Mouse (Mus musculus): ENCODE results near the gene Ncor1. TPM values are rescaled to one million over a fixed set of nuclear protein-coding genes. Genes with fewer than 3 reads are reported as not detected.
"Not testable (repeated sequence)": the region's sequence is repeated elsewhere in the genome, so short reads cannot be mapped to it uniquely, and the experiment has no call there.

The Ncor1 gene
- polyA plus RNA-seq, 1 experiment from 2014 or later: 123 TPM

GRCm38 (mm10) chr11:62466546-62466945 is 8.2 kb upstream of the Ncor1 start:
- Histone ChIP-seq H3K4me1 (ENCODE audit: control insufficient read depth, insufficient read depth, low read length) (no peaks in the 10 kb centered on the region), H3K4me3 (ENCODE audit: low read depth, low read length) (no peak overlapping the region), H3K36me3 (ENCODE audit: control insufficient read depth, insufficient read depth, low read length) (no peaks in the 10 kb centered on the region), H3K27ac (ENCODE audit: low read length) (no peak overlapping the region), H3K4me2 (replicated peaks; ENCODE audit: low read depth, low read length) (no peak overlapping the region), H3K9me3 (ENCODE audit: control insufficient read depth, low read depth, low read length) (no peaks in the 10 kb centered on the region), H3K27me3 (ENCODE audit: control insufficient read depth, insufficient read depth, low read length) (no peaks in the 10 kb centered on the region), H3K9ac (replicated peaks; ENCODE audit: low read depth, low read length) (no peak overlapping the region)
- no peak for ATAC-seq (ENCODE audit: insufficient number of reproducible peaks, insufficient read depth, low FRiP score, low read depth)
- 90% methylated on average over 3 of the region's 3 CpGs for WGBS

- no peaks in the 10 kb centered on the region for H3K36me3 ChIP-seq (ENCODE audit: control insufficient read depth, insufficient read depth, low read length)
- H3K4me1 ChIP-seq (ENCODE audit: control insufficient read depth, insufficient read depth, low read length): no peaks in the 10 kb centered on the region
- no peak for ATAC-seq (ENCODE audit: insufficient number of reproducible peaks, insufficient read depth, low FRiP score, low read depth)
- H3K4me3 ChIP-seq (ENCODE audit: low read depth, low read length): no peak overlapping the region
- 88% methylated on average over 3 of the region's 3 CpGs for WGBS
- H3K4me2 ChIP-seq (replicated peaks; ENCODE audit: low read depth, low read length): no peak overlapping the region
- H3K9me3 ChIP-seq (ENCODE audit: control insufficient read depth, low read depth, low read length): no peaks in the 10 kb centered on the region
- H3K27ac ChIP-seq (ENCODE audit: low read length): no peak overlapping the region
- no peak overlapping the region for H3K9ac ChIP-seq (replicated peaks; ENCODE audit: low read depth, low read length)
- no peaks in the 10 kb centered on the region for H3K27me3 ChIP-seq (ENCODE audit: control insufficient read depth, insufficient read depth, low read length)
Observed at GRCm38 (mm10) chr11:62465849-62466248, 7.5 kb upstream of the Ncor1 start.

- Histone ChIP-seq H3K9ac (replicated peaks; ENCODE audit: low read depth, low read length) (no peak overlapping the region), H3K27ac (ENCODE audit: low read length) (no peak overlapping the region), H3K9me3 (ENCODE audit: control insufficient read depth, low read depth, low read length) (no peaks in the 10 kb centered on the region), H3K27me3 (ENCODE audit: control insufficient read depth, insufficient read depth, low read length) (no peaks in the 10 kb centered on the region), H3K4me3 (ENCODE audit: low read depth, low read length) (no peak overlapping the region), H3K4me1 (ENCODE audit: control insufficient read depth, insufficient read depth, low read length) (no peaks in the 10 kb centered on the region), H3K36me3 (ENCODE audit: control insufficient read depth, insufficient read depth, low read length) (no peaks in the 10 kb centered on the region), H3K4me2 (replicated peaks; ENCODE audit: low read depth, low read length) (no peak overlapping the region)
- ATAC-seq (ENCODE audit: insufficient number of reproducible peaks, insufficient read depth, low FRiP score, low read depth): no peak
- WGBS: 89% methylated on average over 3 of the region's 3 CpGs
Observed at GRCm38 (mm10) chr11:62464696-62465095, 6.4 kb upstream of the Ncor1 start.

GRCm38 (mm10) chr11:62463225-62463915 is 5.0 kb upstream of the Ncor1 start:
- WGBS: 74% methylated on average over 2 of the region's 2 CpGs
- no peaks in the 10 kb centered on the region for H3K36me3 ChIP-seq (ENCODE audit: control insufficient read depth, insufficient read depth, low read length)
- ATAC-seq (ENCODE audit: insufficient number of reproducible peaks, insufficient read depth, low FRiP score, low read depth): no peak
- no peaks in the 10 kb centered on the region for H3K9me3 ChIP-seq (ENCODE audit: control insufficient read depth, low read depth, low read length)
- no peak overlapping the region for H3K9ac ChIP-seq (replicated peaks; ENCODE audit: low read depth, low read length)
- no peak overlapping the region for H3K27ac ChIP-seq (ENCODE audit: low read length)
- H3K4me1 ChIP-seq (ENCODE audit: control insufficient read depth, insufficient read depth, low read length): no peaks in the 10 kb centered on the region
- H3K4me2 ChIP-seq (replicated peaks; ENCODE audit: low read depth, low read length): no peak overlapping the region
- no peak overlapping the region for H3K4me3 ChIP-seq (ENCODE audit: low read depth, low read length)
- no peaks in the 10 kb centered on the region for H3K27me3 ChIP-seq (ENCODE audit: control insufficient read depth, insufficient read depth, low read length)

DNA sequence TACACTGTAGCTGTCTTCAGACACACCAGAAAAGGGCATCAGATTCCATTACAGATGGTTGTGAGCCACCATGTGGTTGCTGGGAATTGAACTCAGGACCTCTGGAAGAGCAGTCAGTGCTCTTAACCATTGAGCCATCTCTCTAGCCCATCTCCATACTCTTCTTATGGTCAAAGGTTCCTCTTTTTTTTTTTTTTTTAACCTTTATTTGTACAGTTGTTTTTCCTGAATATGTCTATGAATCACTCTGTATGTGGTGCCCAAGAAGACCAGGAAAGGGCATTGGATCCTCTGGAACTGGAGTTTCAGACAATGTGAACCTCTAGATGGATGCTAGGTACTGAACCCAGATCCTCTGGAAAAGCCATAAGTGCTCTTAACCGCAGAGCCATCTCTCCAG is 4.2 kb upstream of the Ncor1 start:
- not testable (repeated sequence) for H3K4me1 ChIP-seq (ENCODE audit: control insufficient read depth, insufficient read depth, low read length); H3K36me3 ChIP-seq (ENCODE audit: control insufficient read depth, insufficient read depth, low read length); H3K4me2 ChIP-seq (replicated peaks; ENCODE audit: low read depth, low read length); ATAC-seq (ENCODE audit: insufficient number of reproducible peaks, insufficient read depth, low FRiP score, low read depth); H3K4me3 ChIP-seq (ENCODE audit: low read depth, low read length); H3K9ac ChIP-seq (replicated peaks; ENCODE audit: low read depth, low read length); H3K27me3 ChIP-seq (ENCODE audit: control insufficient read depth, insufficient read depth, low read length); H3K9me3 ChIP-seq (ENCODE audit: control insufficient read depth, low read depth, low read length); H3K27ac ChIP-seq (ENCODE audit: low read length)
- 89% methylated on average over 1 of the region's 1 CpGs for WGBS

DNA sequence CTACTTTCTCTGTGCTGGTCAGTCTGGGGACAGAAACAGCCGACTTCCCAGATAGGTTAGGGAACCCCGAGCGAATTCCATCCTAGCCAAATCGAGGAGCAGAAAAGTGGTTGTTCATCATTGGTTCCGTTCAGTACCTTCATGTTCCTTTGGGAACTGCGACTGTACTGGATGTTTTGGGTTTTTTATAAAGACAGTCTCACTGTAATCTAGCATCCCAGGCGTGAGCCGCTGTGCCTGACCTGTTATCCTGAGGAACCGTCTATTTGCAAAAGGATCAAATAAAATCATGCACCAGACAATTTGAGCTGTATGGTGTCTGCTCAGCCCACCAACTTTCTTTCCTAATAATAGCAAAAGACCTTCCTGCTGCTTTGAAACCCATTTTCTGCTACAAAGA is 439 bp upstream of the Ncor1 start:
- H3K27me3 ChIP-seq (ENCODE audit: control insufficient read depth, insufficient read depth, low read length): no peaks in the 10 kb centered on the region
- peak overlapping the region; percentile 98 for H3K27ac ChIP-seq (ENCODE audit: low read length)
- peaks cover 6% of the 10 kb centered on the region; the same call in 1 of the 2 replicates for H3K4me1 ChIP-seq (ENCODE audit: control insufficient read depth, insufficient read depth, low read length)
- no peak for ATAC-seq (ENCODE audit: insufficient number of reproducible peaks, insufficient read depth, low FRiP score, low read depth)
- H3K36me3 ChIP-seq (ENCODE audit: control insufficient read depth, insufficient read depth, low read length): no peaks in the 10 kb centered on the region
- H3K9me3 ChIP-seq (ENCODE audit: control insufficient read depth, low read depth, low read length): no peaks in the 10 kb centered on the region
- peak overlapping the region; percentile 99 for H3K4me3 ChIP-seq (ENCODE audit: low read depth, low read length)
- H3K9ac ChIP-seq (replicated peaks; ENCODE audit: low read depth, low read length): peak overlapping the region; percentile 83
- H3K4me2 ChIP-seq (replicated peaks; ENCODE audit: low read depth, low read length): peak overlapping the region; percentile 82
- under 1% methylated on average over 9 of the region's 9 CpGs for WGBS

- Histone ChIP-seq H3K36me3 (ENCODE audit: control insufficient read depth, insufficient read depth, low read length) (no peaks in the 10 kb centered on the region), H3K9ac (replicated peaks; ENCODE audit: low read depth, low read length) (peak overlapping the region; percentile 83), H3K27me3 (ENCODE audit: control insufficient read depth, insufficient read depth, low read length) (no peaks in the 10 kb centered on the region), H3K4me1 (ENCODE audit: control insufficient read depth, insufficient read depth, low read length) (peaks cover 6% of the 10 kb centered on the region; the same call in 1 of the 2 replicates), H3K9me3 (ENCODE audit: control insufficient read depth, low read depth, low read length) (no peaks in the 10 kb centered on the region), H3K4me3 (ENCODE audit: low read depth, low read length) (peak overlapping the region; percentile 99), H3K4me2 (replicated peaks; ENCODE audit: low read depth, low read length) (peak overlapping the region; percentile 82), H3K27ac (ENCODE audit: low read length) (peak overlapping the region; percentile 98)
- ATAC-seq (ENCODE audit: insufficient number of reproducible peaks, insufficient read depth, low FRiP score, low read depth): no peak
- under 1% methylated on average over 18 of the region's 18 CpGs for WGBS
Observed at GRCm38 (mm10) chr11:62457891-62458270, 460 bp downstream of the Ncor1 start.

DNA sequence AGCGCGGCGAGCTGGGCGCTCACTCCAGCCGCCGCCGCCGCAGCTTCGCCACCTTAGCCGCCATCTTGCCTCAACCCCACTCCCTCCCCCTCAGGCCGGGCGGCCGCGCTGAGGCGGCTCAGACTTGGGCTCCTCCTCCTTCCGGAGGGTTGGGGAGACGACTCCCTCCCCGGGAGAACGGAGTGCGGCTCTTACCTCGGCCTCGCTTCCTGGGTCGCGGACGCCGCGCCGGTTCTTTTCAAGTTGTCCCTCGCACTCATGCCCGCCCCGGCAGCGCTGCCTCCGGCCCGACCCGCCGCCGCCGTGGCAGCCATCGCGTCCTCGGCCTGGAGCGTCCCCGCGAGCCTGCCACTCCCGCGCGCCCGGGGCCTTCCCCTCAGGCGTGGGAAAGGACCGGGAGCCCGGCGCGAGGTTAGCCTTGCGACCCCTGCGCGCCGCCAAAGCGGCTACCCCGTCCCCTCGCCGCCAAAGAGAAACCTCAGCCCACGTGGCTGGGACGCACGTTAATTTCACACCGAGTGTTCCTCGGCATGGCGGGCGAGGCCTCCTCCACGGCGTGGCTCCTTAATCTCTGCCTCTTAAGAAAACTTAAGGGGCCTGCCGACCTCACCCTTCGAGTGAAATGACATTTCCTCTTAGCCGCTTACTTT is 975 bp downstream of the Ncor1 start:
- Histone ChIP-seq H3K4me3 (ENCODE audit: low read depth, low read length) (peak overlapping the region; percentile 99), H3K36me3 (ENCODE audit: control insufficient read depth, insufficient read depth, low read length) (no peaks in the 10 kb centered on the region), H3K9me3 (ENCODE audit: control insufficient read depth, low read depth, low read length) (no peaks in the 10 kb centered on the region), H3K27me3 (ENCODE audit: control insufficient read depth, insufficient read depth, low read length) (no peaks in the 10 kb centered on the region), H3K4me1 (ENCODE audit: control insufficient read depth, insufficient read depth, low read length) (peaks cover 6% of the 10 kb centered on the region; the same call in 1 of the 2 replicates), H3K27ac (ENCODE audit: low read length) (peak overlapping the region; percentile 98), H3K4me2 (replicated peaks; ENCODE audit: low read depth, low read length) (peak overlapping the region; percentile 82), H3K9ac (replicated peaks; ENCODE audit: low read depth, low read length) (peak overlapping the region; percentile 83)
- WGBS: under 1% methylated on average over 56 of the region's 73 CpGs
- ATAC-seq (ENCODE audit: insufficient number of reproducible peaks, insufficient read depth, low FRiP score, low read depth): peak; percentile 95

Data from stomach, embryonic 14.5 days (tissue).